Mouse (Mus musculus) macrophage (primary cell): ENCODE data around the gene Slc22a18. TPM values are rescaled to one million over a fixed set of nuclear protein-coding genes. Genes with fewer than 3 reads are reported as not detected.
"Not testable (repeated sequence)": the region's sequence is repeated elsewhere in the genome, so short reads cannot be mapped to it uniquely, and the experiment has no call there.

Experiments used
- H3K27ac ChIP-seq: fragments of 350-480 bp; formaldehyde crosslinking; 2 replicates; pipeline ENCODE4 v1.9.0; 2021
- H3K36me3 ChIP-seq: fragments of 350-480 bp; formaldehyde crosslinking; 2 replicates; pipeline ENCODE4 v1.9.0; 2021; ENCODE audit errors: inconsistent target
- H3K4me3 ChIP-seq: fragments of 350-480 bp; formaldehyde crosslinking; 2 replicates; pipeline ENCODE4 v1.9.0; 2021; ENCODE audit errors: inconsistent target
- H3K79me2 ChIP-seq: fragments of 350-480 bp; formaldehyde crosslinking; 2 replicates; pipeline ENCODE4 v1.9.0; 2021; ENCODE audit errors: inconsistent target
- WGBS: methylation state at CpG from one replicate; pipeline ENCODE4 v1.1.7; 2026; ENCODE audit warnings: inconsistent platforms; ENCODE audit not compliant: missing documents; 5-methylcytosine and 5-hydroxymethylcytosine counted together
- polyA plus RNA-seq: library from polyadenylated mRNA; stranded (reverse); fragments of 250-400 nt; gene quantifications from 3 replicates; pipeline ENCODE4 v1.2.4, GENCODE M21; 2018; ENCODE audit warnings: inconsistent platforms

Gene Slc22a18
- polyA plus RNA-seq, 1 experiment from 2014 or later = 2.0 TPM

DNA sequence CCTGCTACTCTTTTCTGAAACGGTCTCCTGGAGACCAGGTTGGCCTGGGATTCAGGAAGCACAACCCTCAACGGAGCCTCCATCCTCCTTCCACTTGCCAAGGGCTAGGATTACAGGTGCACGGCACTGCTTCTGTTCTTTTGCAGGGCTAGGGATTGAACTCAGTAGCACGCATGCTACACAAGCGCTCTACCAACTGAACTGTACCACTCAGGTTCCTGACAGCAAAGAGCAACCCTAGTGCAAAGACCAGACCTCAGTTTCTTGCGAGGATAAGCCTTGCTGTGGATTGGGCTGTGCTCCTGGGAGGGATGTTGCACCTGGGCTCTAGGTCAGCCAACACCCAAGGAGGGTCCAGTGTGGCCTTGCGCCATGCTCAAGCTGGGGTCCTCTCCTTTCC, 32.7 kb downstream of the Slc22a18 start:
- H3K36me3 ChIP-seq = no peaks in the 10 kb centered on the region
- no peaks in the 10 kb centered on the region for H3K79me2 ChIP-seq
- WGBS = 77% methylated on average over 7 of the region's 7 CpGs
- H3K4me3 ChIP-seq = no peak overlapping the region
- no peak overlapping the region for H3K27ac ChIP-seq

GRCm38 (mm10) chr7:143506675-143507074, 33.1 kb downstream of the Slc22a18 start:
- no peaks in the 10 kb centered on the region for H3K36me3 ChIP-seq
- WGBS = 51% methylated on average over 7 of the region's 7 CpGs
- H3K27ac ChIP-seq = no peak overlapping the region
- no peak overlapping the region for H3K4me3 ChIP-seq
- H3K79me2 ChIP-seq = no peaks in the 10 kb centered on the region

DNA sequence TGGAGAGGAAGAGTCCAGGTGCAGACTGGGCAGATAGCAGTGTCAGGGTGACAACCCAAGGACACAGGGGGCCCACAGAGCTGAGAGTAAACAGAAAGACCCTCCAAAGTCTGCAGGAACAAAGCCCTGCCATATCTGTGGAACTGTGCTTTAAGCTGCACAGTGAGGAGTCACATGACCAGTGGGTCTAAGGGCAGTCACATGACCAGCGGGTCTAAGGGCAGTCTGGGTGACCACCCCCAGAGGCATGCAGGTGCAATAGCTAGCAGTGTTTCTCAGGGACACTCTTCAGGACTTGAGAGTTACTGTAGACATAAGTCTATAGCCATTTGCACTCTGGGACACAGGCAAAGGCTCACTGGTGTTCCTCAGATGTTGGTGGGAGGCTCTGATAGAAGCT, 36.0 kb downstream of the Slc22a18 start:
- WGBS = 76% methylated on average over 1 of the region's 1 CpGs

GRCm38 (mm10) chr7:143510593-143511334, 37.2 kb downstream of the Slc22a18 start:
- 81% methylated on average over 3 of the region's 3 CpGs for WGBS
- H3K36me3 ChIP-seq = peaks cover 20% of the 10 kb centered on the region

More for the DNA sequence above, 36.0 kb downstream of the Slc22a18 start:
- Histone ChIP-seq H3K4me3 (no peak overlapping the region), H3K27ac (no peak overlapping the region), H3K79me2 (no peaks in the 10 kb centered on the region), H3K36me3 (peaks cover 12% of the 10 kb centered on the region)

GRCm38 (mm10) chr7:143511335-143511712, 37.8 kb downstream of the Slc22a18 start:
- peaks cover 20% of the 10 kb centered on the region for H3K36me3 ChIP-seq
- H3K27ac ChIP-seq = no peak overlapping the region
- H3K79me2 ChIP-seq = no peaks in the 10 kb centered on the region
- no peak overlapping the region for H3K4me3 ChIP-seq

More at GRCm38 (mm10) chr7:143510593-143511334, 37.2 kb downstream of the Slc22a18 start:
- no peak overlapping the region for H3K27ac ChIP-seq
- H3K4me3 ChIP-seq = no peak overlapping the region
- no peaks in the 10 kb centered on the region for H3K79me2 ChIP-seq

DNA sequence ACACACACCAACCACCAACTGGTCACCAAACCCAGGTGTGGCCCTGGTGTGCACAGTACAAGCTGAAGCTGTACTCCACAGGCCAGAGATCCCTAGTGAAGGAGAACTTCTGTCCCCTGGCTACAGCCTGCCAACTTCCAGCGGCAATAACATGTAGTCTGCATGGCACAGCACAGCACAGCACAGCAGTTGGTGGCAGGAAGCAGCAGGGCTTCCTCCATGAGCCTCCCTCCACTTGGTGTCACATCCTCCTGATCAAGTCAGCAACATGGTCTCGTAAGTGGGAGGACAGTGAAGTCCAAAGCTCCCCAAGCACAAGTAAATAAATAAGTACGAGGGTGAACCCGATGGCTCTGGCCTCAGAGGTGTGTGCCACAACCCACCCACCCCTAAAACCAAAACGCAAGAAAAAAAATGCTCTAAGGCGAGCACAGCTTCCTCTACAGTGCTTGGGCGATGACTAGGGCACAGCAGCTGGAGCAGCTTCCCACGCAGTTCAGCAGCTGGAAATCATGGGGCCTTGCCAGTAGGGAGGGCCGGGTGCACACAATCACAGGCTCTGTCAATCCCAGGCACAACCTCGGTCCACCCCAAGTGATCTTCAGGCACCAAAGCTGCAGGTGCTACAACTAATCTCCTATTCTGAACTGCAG, 40.4 kb downstream of the Slc22a18 start:
- 20% methylated on average over 10 of the region's 10 CpGs for WGBS
- H3K36me3 ChIP-seq = peaks cover 42% of the 10 kb centered on the region
- no peak overlapping the region for H3K4me3 ChIP-seq

GRCm38 (mm10) chr7:143514416-143514768, 40.9 kb downstream of the Slc22a18 start:
- Histone ChIP-seq H3K36me3 (peaks cover 47% of the 10 kb centered on the region), H3K79me2 (no peaks in the 10 kb centered on the region), H3K4me3 (no peak overlapping the region), H3K27ac (no peak overlapping the region)
- WGBS = 98% methylated on average over 4 of the region's 4 CpGs

More for the DNA sequence above, 40.4 kb downstream of the Slc22a18 start:
- no peaks in the 10 kb centered on the region for H3K79me2 ChIP-seq
- no peak overlapping the region for H3K27ac ChIP-seq

DNA sequence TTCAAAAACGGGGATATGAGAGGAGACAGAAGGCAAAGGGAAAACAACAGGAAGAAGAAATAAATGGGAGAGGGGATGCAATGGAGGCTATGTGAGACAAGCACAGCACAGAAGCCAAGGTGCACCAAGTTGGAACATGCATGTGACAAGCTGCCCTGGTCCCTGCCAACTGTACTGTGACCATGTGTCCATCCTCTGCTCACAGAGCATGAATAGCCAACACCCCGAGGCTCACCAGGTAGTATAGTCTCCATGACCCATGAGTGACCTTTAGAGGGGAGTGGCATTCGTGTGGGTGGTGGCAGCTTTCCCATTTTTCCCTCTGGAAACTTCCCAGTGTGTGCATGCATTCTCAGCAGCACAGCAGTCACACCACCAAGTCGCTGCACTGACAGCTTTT, 45.8 kb downstream of the Slc22a18 start:
- no peak overlapping the region for H3K4me3 ChIP-seq
- no peaks in the 10 kb centered on the region for H3K79me2 ChIP-seq
- peaks cover 73% of the 10 kb centered on the region for H3K36me3 ChIP-seq
- no peak overlapping the region for H3K27ac ChIP-seq
- WGBS = 95% methylated on average over 4 of the region's 4 CpGs

DNA sequence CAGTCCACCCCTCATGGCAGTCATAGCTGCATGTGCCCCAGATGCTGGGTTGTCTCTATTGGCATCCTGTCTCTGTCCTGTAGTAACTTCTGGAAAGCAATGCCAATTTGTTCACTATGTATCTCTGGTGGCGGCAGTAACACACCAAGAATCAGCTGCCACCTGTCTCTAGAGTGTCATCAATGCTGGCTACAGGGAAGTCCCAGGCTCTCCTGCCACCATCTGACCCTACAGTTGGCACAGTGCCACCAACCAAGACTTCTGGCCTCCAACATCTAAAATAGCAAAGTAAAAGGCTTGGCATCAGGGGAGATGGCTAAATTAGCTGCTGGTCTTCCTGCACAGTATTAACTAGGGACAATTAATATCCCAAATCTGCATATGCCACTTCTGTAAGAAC, 58.9 kb downstream of the Slc22a18 start:
- peaks cover 98% of the 10 kb centered on the region for H3K36me3 ChIP-seq
- 92% methylated on average over 1 of the region's 1 CpGs for WGBS
- no peak overlapping the region for H3K27ac ChIP-seq
- H3K79me2 ChIP-seq = peaks cover 10% of the 10 kb centered on the region; the same call in 1 of the 2 replicates
- H3K4me3 ChIP-seq = no peak overlapping the region

DNA sequence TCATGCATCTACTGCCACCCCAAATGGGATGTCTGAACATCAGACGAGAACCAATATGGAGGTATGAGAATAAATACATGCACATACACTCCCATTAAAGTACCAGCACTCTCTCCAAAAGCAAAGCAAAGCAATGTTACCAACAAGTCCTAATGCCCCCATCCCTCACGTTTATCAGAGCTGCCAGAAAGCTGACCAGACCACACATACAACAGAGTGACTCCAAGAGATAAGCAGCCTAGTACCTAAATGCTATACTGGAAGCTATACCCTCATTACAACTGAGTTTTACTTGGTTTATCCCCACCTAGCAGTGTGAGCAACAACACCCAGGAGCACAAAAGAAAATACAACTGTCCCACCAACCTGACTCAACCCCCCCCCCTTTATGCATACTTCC, 59.7 kb downstream of the Slc22a18 start:
- Histone ChIP-seq H3K79me2 (peaks cover 19% of the 10 kb centered on the region), H3K36me3 (peaks cover 99% of the 10 kb centered on the region), H3K27ac (no peak overlapping the region), H3K4me3 (no peak overlapping the region)
- 88% methylated on average over 2 of the region's 2 CpGs for WGBS

- Histone ChIP-seq H3K27ac (no peak overlapping the region), H3K4me3 (no peak overlapping the region), H3K36me3 (peaks cover 82% of the 10 kb centered on the region), H3K79me2 (peaks cover 48% of the 10 kb centered on the region)
- 86% methylated on average over 3 of the region's 3 CpGs for WGBS
Observed at GRCm38 (mm10) chr7:143536251-143536650, 62.7 kb downstream of the Slc22a18 start.

DNA sequence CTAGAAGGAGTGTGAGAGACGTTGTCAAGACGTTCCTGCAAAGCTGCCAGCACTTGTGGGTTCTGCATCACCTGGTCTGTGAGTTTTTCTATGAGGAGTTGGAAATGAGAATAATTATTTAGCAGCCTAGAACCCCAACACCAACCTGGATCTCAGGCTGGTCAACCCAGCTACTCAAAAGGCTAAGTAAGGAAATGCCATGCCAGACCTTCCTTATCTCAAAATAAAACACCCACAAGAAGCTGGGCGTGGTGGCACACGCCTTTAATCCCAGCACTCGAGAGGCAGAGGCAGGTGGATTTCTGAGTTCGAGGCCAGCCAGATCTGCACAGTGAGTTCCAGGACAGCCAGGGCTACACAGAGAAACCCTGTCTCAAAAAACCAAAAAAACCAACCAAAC, 64.7 kb downstream of the Slc22a18 start:
- Histone ChIP-seq H3K79me2 (peaks cover 68% of the 10 kb centered on the region), H3K36me3 (peaks cover 62% of the 10 kb centered on the region)
- H3K4me3 ChIP-seq, H3K27ac ChIP-seq: not testable (repeated sequence)
- 95% methylated on average over 6 of the region's 6 CpGs for WGBS

DNA sequence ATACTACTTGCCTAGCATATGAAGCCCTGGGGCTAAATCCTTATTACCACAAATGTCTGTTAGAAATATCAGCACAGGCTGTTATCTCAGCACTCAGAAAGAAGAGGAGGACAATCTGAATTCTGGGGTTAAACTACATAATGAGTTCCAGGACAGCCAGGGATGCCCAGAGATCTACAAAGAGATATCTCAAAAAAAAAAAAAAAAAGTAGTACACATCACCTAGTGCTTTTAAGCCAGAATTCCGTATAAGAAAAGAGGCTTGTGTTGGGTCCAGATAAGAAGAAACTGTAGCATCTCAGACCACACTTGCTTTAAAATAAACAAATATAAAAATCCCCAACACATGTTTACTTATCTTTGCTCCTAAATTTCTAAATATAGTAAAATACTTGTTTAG, 65.1 kb downstream of the Slc22a18 start:
- peaks cover 58% of the 10 kb centered on the region for H3K36me3 ChIP-seq
- 100% methylated on average over 1 of the region's 1 CpGs for WGBS
- peaks cover 73% of the 10 kb centered on the region for H3K79me2 ChIP-seq
- no peak overlapping the region for H3K27ac ChIP-seq
- no peak overlapping the region for H3K4me3 ChIP-seq

DNA sequence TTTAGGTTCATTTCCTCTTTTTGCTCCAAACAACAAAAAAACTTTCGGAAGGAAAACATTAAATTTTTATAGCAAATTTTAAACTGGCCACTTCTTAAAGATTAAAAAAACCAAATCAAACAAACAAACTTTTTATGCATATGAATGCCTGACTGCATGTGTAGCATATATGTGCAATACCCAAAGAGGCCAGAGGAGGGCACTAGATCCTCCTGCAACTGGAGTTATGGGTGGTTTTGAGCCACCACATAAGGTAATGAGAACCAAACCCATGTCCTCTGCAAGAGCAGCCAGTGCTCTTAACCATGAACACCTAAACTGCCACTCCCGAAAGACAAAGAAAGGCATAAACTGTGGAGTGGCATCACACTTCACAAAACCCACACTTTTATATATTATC, 70.8 kb downstream of the Slc22a18 start:
- peaks cover 91% of the 10 kb centered on the region for H3K79me2 ChIP-seq
- no peak overlapping the region for H3K4me3 ChIP-seq
- peaks cover 6% of the 10 kb centered on the region; the same call in 1 of the 2 replicates for H3K36me3 ChIP-seq
- H3K27ac ChIP-seq = no peak overlapping the region
- 78% methylated on average over 2 of the region's 2 CpGs for WGBS

- no peak overlapping the region for H3K27ac ChIP-seq
- peaks cover 69% of the 10 kb centered on the region for H3K79me2 ChIP-seq
- H3K36me3 ChIP-seq = no peaks in the 10 kb centered on the region
- 32% methylated on average over 2 of the region's 2 CpGs for WGBS
- H3K4me3 ChIP-seq = no peak overlapping the region
Observed at GRCm38 (mm10) chr7:143546554-143546953, 73.0 kb downstream of the Slc22a18 start.
